Mouse (Mus musculus) adrenal gland, adult 2 months (tissue): ENCODE data around the gene Gm10717. TPM values are rescaled to one million over a fixed set of nuclear protein-coding genes. Genes with fewer than 3 reads are reported as not detected.
A peak's percentile ranks its signal among the peaks of the same experiment; 100 is the strongest.
"Not testable (repeated sequence)": the region's sequence is repeated elsewhere in the genome, so short reads cannot be mapped to it uniquely, and the experiment has no call there.

Experiments
- DNase-seq: peaks from one replicate; pipeline ENCODE4 v3.0.0; 2021
- long read RNA-seq: library from polyadenylated mRNA; stranded (forward); transcript quantifications from one replicate; pipeline ENCODE4 v2.0.0, GENCODE M21; 2021
- polyA plus RNA-seq: library from polyadenylated mRNA; depleted of rRNA; stranded (reverse); fragments of >200 nt; gene quantifications from 2 replicates; pipeline ENCODE4 v1.2.3, GENCODE M21; 2012; rRNA removed
- total RNA-seq, 2 experiments: library from RNA; stranded (reverse); gene quantifications; 2 replicates each; pipeline ENCODE4 v1.2.3; 2021

The Gm10717 gene
- total RNA-seq: under 1 TPM in 1 of 2 experiments, not detected in 1; 0.49 TPM
- not detected in 2 replicates for polyA plus RNA-seq
- long read RNA-seq: 0 reads

DNA sequence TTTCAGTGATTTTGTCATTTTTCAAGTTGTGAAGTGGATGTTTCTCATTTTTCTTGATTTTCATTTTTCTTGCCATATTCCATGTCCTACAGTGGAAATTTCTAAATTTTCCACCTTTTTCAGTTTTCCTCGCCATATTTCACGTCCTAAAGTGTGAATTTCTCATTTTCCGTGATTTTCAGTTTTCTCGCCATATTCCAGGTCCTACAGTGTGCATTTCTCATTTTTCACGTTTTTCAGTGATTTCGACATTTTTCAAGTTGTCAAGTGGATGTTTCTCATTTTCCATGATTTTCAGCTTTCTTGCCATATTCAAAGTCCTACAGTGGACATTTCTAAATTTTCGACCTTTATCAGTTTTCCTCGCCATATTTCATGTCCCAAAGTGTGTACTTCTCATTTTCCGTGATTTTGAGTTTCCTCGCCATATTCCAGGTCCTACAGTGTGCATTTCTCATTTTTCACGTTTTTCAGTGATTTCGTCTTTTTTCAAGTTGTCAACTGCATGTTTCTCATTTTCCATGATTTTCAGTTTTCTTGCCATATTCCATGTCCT, at the start of gene Gm10717:
Gene Gm10717 (plus strand): TSS at position 506 of the 556 bp plus-strand sequence.
- peak; percentile 3 for DNase-seq

GRCm38 (mm10) chr9:3000445-3000972, 24.7 kb upstream of the Gm10717 start, which contains the start of gene Gm10722:
Gene Gm10722, plus strand, starts transcription at chr9:3000922.
- peak; percentile 6 for DNase-seq

DNA sequence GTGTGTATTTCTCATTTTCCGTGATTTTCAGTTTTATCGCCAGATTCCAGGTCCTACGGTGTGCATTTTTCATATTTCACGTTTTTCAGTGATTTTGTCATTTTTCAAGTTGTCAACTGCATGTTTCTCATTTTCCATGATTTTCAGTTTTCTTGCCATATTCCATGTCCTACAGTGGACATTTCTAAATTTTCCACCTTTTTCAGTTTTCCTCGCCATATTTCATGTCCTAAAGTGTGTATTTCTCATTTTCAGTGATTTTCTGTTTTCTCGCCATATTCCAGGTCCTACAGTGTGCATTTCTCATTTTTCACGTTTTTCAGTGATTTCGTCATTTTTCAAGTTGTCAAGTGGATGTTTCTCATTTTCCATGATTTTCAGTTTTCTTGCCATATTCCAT, 24.2 kb upstream of the Gm10717 start:
- not testable (repeated sequence) for DNase-seq

DNA sequence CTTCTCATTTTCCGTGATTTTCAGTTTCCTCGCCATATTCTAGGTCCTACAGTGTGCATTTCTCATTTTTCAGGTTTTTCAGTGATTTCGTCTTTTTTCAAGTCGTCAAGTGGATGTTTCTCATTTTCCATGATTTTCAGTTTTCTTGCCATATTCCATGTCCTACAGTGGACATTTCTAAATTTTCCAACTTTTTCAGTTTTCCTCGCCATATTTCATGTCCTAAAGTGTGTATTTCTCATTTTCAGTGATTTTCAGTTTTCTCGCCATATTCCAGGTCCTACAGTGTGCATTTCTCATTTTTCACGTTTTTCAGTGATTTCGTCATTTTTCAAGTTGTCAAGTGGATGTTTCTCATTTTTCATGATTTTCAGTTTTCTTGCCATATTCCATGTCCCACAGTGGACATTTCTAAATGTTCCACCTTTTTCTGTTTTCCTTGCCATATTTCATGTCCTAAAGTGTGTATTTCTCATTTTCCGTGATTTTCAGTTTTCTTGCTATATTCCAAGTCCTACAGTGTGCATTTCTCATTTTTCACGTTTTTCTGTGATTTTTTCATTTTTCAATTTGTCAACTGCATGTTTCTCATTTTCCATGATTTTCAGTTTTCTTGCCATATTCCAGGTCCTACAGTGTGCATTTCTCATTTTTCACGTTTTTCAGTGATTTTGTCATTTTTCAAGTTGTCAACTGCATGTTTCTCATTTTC, 23.1 kb upstream of the Gm10717 start:
- peak; percentile 88 for DNase-seq

DNA sequence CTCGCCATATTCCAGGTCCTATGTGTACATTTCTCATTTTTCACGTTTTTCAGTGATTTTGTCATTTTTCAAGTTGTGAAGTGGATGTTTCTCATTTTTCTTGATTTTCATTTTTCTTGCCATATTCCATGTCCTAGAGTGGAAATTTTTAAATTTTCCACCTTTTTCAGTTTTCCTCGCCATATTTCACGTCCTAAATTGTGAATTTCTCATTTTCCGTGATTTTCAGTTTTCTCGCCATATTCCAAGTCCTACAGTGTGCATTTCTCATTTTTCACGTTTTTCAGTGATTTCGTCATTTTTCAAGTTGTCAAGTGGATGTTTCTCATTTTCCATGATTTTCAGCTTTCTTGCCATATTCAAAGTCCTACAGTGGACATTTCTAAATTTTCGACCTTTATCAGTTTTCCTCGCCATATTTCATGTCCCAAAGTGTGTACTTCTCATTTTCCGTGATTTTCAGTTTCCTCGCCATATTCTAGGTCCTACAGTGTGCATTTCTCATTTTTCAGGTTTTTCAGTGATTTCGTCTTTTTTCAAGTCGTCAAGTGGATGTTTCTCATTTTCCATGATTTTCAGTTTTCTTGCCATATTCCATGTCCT, 22.3 kb upstream of the Gm10717 start, which contains the start of gene Gm11168:
Gene Gm11168 (plus strand): TSS at position 553 of the 603 bp plus-strand sequence.
- DNase-seq: not testable (repeated sequence)

DNA sequence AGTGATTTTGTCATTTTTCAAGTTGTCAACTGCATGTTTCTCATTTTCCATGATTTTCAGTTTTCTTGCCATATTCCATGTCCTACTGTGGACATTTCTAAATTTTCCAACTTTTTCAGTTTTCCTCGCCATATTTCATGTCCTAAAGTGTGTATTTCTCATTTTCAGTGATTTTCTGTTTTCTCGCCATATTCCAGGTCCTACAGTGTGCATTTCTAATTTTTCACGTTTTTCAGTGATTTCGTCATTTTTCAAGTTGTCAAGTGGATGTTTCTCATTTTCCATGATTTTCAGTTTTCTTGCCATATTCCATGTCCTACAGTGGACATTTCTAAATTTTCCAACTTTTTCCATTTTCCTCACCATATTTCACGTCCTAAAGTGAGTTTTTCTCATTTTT, 19.0 kb upstream of the Gm10717 start:
- DNase-seq: not testable (repeated sequence)

- DNase-seq: peak; percentile 82
Observed at GRCm38 (mm10) chr9:3006636-3007035, 18.6 kb upstream of the Gm10717 start.

GRCm38 (mm10) chr9:3007272-3007671, 17.9 kb upstream of the Gm10717 start:
- not testable (repeated sequence) for DNase-seq

- not testable (repeated sequence) for DNase-seq
Observed at GRCm38 (mm10) chr9:3009331-3009730, 15.9 kb upstream of the Gm10717 start.

DNA sequence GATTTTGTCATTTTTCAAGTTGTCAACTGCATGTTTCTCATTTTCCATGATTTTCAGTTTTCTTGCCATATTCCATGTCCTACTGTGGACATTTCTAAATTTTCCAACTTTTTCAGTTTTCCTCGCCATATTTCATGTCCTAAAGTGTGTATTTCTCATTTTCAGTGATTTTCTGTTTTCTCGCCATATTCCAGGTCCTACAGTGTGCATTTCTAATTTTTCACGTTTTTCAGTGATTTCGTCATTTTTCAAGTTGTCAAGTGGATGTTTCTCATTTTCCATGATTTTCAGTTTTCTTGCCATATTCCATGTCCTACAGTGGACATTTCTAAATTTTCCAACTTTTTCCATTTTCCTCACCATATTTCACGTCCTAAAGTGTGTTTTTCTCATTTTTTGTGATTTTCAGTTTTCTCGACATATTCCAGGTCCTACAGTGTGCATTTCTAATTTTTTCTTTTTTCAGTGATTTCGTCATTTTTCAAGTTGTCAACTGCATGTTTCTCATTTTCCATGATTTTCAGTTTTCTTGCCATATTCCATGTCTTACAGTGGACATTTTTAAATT, 13.1 kb upstream of the Gm10717 start:
- DNase-seq: not testable (repeated sequence)

DNA sequence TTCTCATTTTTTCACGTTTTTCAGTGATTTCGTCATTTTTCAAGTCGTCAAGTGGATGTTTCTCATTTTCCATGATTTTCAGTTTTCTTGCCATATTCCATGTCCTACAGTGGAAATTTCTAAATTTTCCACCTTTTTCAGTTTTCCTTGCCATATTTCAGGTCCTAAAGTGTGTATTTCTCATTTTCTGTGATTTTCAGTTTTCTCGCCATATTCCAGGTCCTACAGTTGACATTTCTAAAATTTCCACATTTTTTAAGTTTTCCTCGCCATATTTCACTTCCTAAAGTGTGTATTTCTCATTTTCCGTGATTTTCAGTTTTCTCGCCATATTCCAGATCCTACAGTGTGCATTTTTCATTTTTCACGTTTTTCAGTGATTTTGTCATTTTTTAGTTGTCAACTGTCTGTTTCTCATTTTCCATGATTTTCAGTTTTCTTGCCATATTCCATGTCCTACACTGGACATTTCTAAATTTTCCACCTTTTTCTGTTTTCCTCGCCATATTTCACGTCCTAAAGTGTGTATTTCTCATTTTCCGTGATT, 12.4 kb upstream of the Gm10717 start, which contains the start of gene Gm10721:
Gene Gm10721 (plus strand): TSS at position 408 of the 547 bp plus-strand sequence.
- not testable (repeated sequence) for DNase-seq

- not testable (repeated sequence) for DNase-seq
Observed at GRCm38 (mm10) chr9:3015354-3015753, 9.9 kb upstream of the Gm10717 start, which contains the start of gene Gm10720. Gene Gm10720, plus strand, starts transcription at chr9:3015654.

- not testable (repeated sequence) for DNase-seq
Observed at GRCm38 (mm10) chr9:3015896-3016295, 9.3 kb upstream of the Gm10717 start.

GRCm38 (mm10) chr9:3017108-3017507, 8.1 kb upstream of the Gm10717 start, which contains the start of gene Gm10719:
Gene Gm10719, plus strand, starts transcription at chr9:3017408.
- DNase-seq: not testable (repeated sequence)

DNA sequence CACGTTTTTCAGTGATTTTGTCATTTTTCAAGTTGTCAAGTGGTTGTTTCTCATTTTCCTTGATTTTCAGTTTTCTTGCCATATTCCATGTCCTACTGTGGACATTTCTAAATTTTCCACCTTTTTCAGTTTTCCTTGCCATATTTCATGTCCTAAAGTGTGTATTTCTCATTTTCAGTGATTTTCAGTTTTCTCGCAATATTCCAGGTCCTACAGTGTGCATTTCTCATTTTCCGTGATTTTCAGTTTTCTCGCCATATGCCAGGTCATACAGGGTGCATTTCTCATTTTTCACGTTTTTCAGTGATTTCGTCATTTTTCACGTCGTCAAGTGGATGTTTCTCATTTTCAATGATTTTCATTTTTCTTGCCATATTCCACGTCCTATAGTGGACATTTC, 6.3 kb upstream of the Gm10717 start:
- not testable (repeated sequence) for DNase-seq

- peak; percentile 15 for DNase-seq
Observed at GRCm38 (mm10) chr9:3019835-3020727, 5.1 kb upstream of the Gm10717 start.

- peak; percentile 34 for DNase-seq
Observed at GRCm38 (mm10) chr9:3022316-3023008, 2.8 kb upstream of the Gm10717 start.

DNA sequence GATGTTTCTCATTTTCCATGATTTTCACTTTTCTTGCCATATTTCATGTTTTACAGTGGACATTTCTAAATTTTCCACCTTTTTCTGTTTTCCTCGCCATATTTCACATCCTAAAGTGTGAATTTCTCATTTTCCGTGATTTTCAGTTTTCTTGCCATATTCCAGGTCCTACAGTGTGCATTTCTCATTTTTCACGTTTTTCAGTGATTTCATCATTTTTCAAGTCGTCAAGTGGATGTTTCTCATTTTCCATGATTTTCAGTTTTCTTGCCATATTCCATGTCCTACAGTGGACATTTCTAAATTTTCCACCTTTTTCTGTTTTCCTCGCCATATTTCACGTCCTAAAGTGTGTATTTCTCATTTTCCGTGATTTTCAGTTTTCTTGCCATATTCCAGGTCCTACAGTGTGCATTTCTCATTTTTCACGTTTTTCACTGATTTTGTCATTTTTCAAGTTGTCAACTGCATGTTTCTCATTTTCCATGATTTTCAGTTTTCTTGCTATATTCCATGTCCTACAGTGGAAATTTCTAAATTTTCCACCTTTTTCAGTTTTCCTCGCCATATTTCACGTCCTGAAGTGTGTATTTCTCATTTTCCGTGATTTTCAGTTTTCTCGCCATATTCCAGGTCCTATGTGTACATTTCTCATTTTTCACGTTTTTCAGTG, 1.8 kb upstream of the Gm10717 start, which contains the start of gene Gm10718:
Gene Gm10718 (plus strand): TSS at position 236 of the 673 bp plus-strand sequence.
- DNase-seq: not testable (repeated sequence)

GRCm38 (mm10) chr9:3023985-3024648, 1.1 kb upstream of the Gm10717 start:
- peak; percentile 58 for DNase-seq
